Mouse (Mus musculus): ENCODE measurements around the gene Krtap31-2. TPM values are rescaled to one million over a fixed set of nuclear protein-coding genes. Genes with fewer than 3 reads are reported as not detected.

Gene Krtap31-2
- polyA plus RNA-seq, 1 experiment, result not detected

GRCm38 (mm10) chr11:99965961-99966360 lies 29.9 kb downstream of the Krtap31-2 start:
- Histone ChIP-seq H3K4me3 (ENCODE audit: low read depth, low read length) (no peak overlapping the region), H3K36me3 (ENCODE audit: control insufficient read depth, insufficient read depth, low read length, poor library complexity, severe bottlenecking) (no peaks in the 10 kb centered on the region), H3K4me1 (ENCODE audit: control insufficient read depth, insufficient read depth, low read length) (no peaks in the 10 kb centered on the region), H3K27ac (ENCODE audit: insufficient read depth, low read length) (no peak overlapping the region), H3K9ac (ENCODE audit: low read depth, poor library complexity, severe bottlenecking) (no peak overlapping the region), H3K27me3 (ENCODE audit: control insufficient read depth, insufficient read depth, low read length, poor library complexity, severe bottlenecking) (no peaks in the 10 kb centered on the region), H3K9me3 (replicated peaks; ENCODE audit: control insufficient read depth, insufficient read depth, low read length, poor library complexity, severe bottlenecking) (no peaks in the 10 kb centered on the region)
- TF ChIP-seq POLR2A (IDR thresholded peaks at IDR 0.05; ENCODE audit: insufficient read depth, low read length) (no peak), CTCF (IDR thresholded peaks at IDR 0.05; ENCODE audit: low read depth, low read length) (no peak), EP300 (IDR thresholded peaks at IDR 0.05; ENCODE audit: insufficient read depth, low read depth, low read length) (no peak)

GRCm38 (mm10) chr11:99978953-99979352 lies 42.9 kb downstream of the Krtap31-2 start, which contains the start of gene Krtap29-1:
Krtap29-1 (minus strand) TSS chr11:99979053.
- TF ChIP-seq CTCF (IDR thresholded peaks at IDR 0.05; ENCODE audit: low read depth, low read length) (no peak), POLR2A (IDR thresholded peaks at IDR 0.05; ENCODE audit: insufficient read depth, low read length) (no peak), EP300 (IDR thresholded peaks at IDR 0.05; ENCODE audit: insufficient read depth, low read depth, low read length) (no peak)
- no peaks in the 10 kb centered on the region for H3K36me3 ChIP-seq (ENCODE audit: control insufficient read depth, insufficient read depth, low read length, poor library complexity, severe bottlenecking)
- H3K4me3 ChIP-seq (ENCODE audit: low read depth, low read length), result no peak within 1 kb of the TSS
- no peak within 1 kb of the TSS for H3K27ac ChIP-seq (ENCODE audit: insufficient read depth, low read length)
- H3K9ac ChIP-seq (ENCODE audit: low read depth, poor library complexity, severe bottlenecking), result no peak within 1 kb of the TSS
- H3K4me1 ChIP-seq (ENCODE audit: control insufficient read depth, insufficient read depth, low read length), result no peaks in the 10 kb centered on the region
- H3K27me3 ChIP-seq (ENCODE audit: control insufficient read depth, insufficient read depth, low read length, poor library complexity, severe bottlenecking), result no peaks in the 10 kb centered on the region; the same call in 1 of the 2 replicates
- H3K9me3 ChIP-seq (replicated peaks; ENCODE audit: control insufficient read depth, insufficient read depth, low read length, poor library complexity, severe bottlenecking), result no peaks in the 10 kb centered on the region

DNA sequence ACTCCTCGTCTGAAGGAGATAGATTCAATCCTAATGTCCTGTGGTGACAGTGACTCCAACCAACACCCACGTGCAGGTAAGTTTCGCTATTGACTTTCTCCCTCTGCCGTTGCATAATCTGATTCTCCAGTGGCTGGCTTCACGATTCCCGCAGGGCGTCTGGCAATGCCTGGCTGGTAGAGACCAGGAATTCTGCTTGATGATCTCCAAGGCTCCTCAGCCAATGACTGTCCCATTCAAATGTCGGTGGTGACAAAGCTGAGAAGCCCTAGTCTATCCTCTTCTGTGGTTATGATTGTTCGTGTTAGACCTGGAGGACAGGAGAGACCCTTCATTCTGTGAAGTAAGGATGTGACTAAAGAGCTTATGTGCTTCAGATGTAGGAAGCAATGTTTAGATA lies 46.6 kb downstream of the Krtap31-2 start:
- H3K36me3 ChIP-seq (ENCODE audit: control insufficient read depth, insufficient read depth, low read length, poor library complexity, severe bottlenecking), result no peaks in the 10 kb centered on the region
- no peak for TF ChIP-seq EP300 (IDR thresholded peaks at IDR 0.05; ENCODE audit: insufficient read depth, low read depth, low read length)
- no peak for TF ChIP-seq POLR2A (IDR thresholded peaks at IDR 0.05; ENCODE audit: insufficient read depth, low read length)
- TF ChIP-seq CTCF (IDR thresholded peaks at IDR 0.05; ENCODE audit: low read depth, low read length), result no peak
- no peaks in the 10 kb centered on the region; the same call in 1 of the 2 replicates for H3K27me3 ChIP-seq (ENCODE audit: control insufficient read depth, insufficient read depth, low read length, poor library complexity, severe bottlenecking)
- H3K9ac ChIP-seq (ENCODE audit: low read depth, poor library complexity, severe bottlenecking), result no peak overlapping the region
- H3K4me1 ChIP-seq (ENCODE audit: control insufficient read depth, insufficient read depth, low read length), result no peaks in the 10 kb centered on the region
- no peak overlapping the region for H3K4me3 ChIP-seq (ENCODE audit: low read depth, low read length)
- no peak overlapping the region for H3K27ac ChIP-seq (ENCODE audit: insufficient read depth, low read length)
- no peaks in the 10 kb centered on the region for H3K9me3 ChIP-seq (replicated peaks; ENCODE audit: control insufficient read depth, insufficient read depth, low read length, poor library complexity, severe bottlenecking)

DNA sequence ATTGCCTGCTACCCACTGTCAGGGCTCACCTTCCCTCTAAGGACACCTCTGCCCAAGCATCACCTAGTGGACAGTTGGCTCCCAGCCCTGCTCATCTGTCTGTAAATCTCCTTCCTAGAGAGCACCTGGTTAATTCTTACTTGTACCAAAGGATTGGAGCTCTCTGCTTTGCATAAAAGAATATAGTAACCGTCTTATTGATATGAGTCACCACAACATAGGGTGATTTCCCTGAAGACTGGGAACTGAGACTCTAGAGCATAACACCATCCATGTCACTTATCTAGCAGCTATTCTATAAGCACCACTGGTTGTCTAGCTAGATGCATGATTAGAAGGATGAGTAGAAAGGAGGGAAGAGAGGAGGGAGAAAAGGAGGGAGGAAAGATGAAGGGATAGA lies 47.4 kb downstream of the Krtap31-2 start:
- Histone ChIP-seq H3K9ac (ENCODE audit: low read depth, poor library complexity, severe bottlenecking) (no peak overlapping the region), H3K9me3 (replicated peaks; ENCODE audit: control insufficient read depth, insufficient read depth, low read length, poor library complexity, severe bottlenecking) (no peaks in the 10 kb centered on the region), H3K27me3 (ENCODE audit: control insufficient read depth, insufficient read depth, low read length, poor library complexity, severe bottlenecking) (no peaks in the 10 kb centered on the region; the same call in 1 of the 2 replicates), H3K4me3 (ENCODE audit: low read depth, low read length) (no peak overlapping the region), H3K27ac (ENCODE audit: insufficient read depth, low read length) (no peak overlapping the region), H3K4me1 (ENCODE audit: control insufficient read depth, insufficient read depth, low read length) (no peaks in the 10 kb centered on the region), H3K36me3 (ENCODE audit: control insufficient read depth, insufficient read depth, low read length, poor library complexity, severe bottlenecking) (no peaks in the 10 kb centered on the region)
- TF ChIP-seq CTCF (IDR thresholded peaks at IDR 0.05; ENCODE audit: low read depth, low read length), result no peak
- no peak for TF ChIP-seq POLR2A (IDR thresholded peaks at IDR 0.05; ENCODE audit: insufficient read depth, low read length)
- TF ChIP-seq EP300 (IDR thresholded peaks at IDR 0.05; ENCODE audit: insufficient read depth, low read depth, low read length), result no peak

GRCm38 (mm10) chr11:99985291-99986092 lies 49.4 kb downstream of the Krtap31-2 start:
- no peaks in the 10 kb centered on the region for H3K36me3 ChIP-seq (ENCODE audit: control insufficient read depth, insufficient read depth, low read length, poor library complexity, severe bottlenecking)

GRCm38 (mm10) chr11:99986180-99986647 lies 50.1 kb downstream of the Krtap31-2 start, which contains the start of gene Krtap16-1:
Krtap16-1 (minus strand) TSS chr11:99986597.
- H3K27ac ChIP-seq (ENCODE audit: insufficient read depth, low read length), result no peak within 1 kb of the TSS
- no peak within 1 kb of the TSS for H3K4me3 ChIP-seq (ENCODE audit: low read depth, low read length)
- H3K36me3 ChIP-seq (ENCODE audit: control insufficient read depth, insufficient read depth, low read length, poor library complexity, severe bottlenecking), result no peaks in the 10 kb centered on the region
- H3K9me3 ChIP-seq (replicated peaks; ENCODE audit: control insufficient read depth, insufficient read depth, low read length, poor library complexity, severe bottlenecking), result no peaks in the 10 kb centered on the region
- H3K27me3 ChIP-seq (ENCODE audit: control insufficient read depth, insufficient read depth, low read length, poor library complexity, severe bottlenecking), result no peaks in the 10 kb centered on the region; the same call in 1 of the 2 replicates
- no peak within 1 kb of the TSS for H3K9ac ChIP-seq (ENCODE audit: low read depth, poor library complexity, severe bottlenecking)
- H3K4me1 ChIP-seq (ENCODE audit: control insufficient read depth, insufficient read depth, low read length), result no peaks in the 10 kb centered on the region
- TF ChIP-seq EP300 (IDR thresholded peaks at IDR 0.05; ENCODE audit: insufficient read depth, low read depth, low read length) (no peak), POLR2A (IDR thresholded peaks at IDR 0.05; ENCODE audit: insufficient read depth, low read length) (no peak), CTCF (IDR thresholded peaks at IDR 0.05; ENCODE audit: low read depth, low read length) (no peak)

More at GRCm38 (mm10) chr11:99985291-99986092, 49.4 kb downstream of the Krtap31-2 start:
- no peak overlapping the region for H3K27ac ChIP-seq (ENCODE audit: insufficient read depth, low read length)
- no peak for TF ChIP-seq CTCF (IDR thresholded peaks at IDR 0.05; ENCODE audit: low read depth, low read length)
- TF ChIP-seq EP300 (IDR thresholded peaks at IDR 0.05; ENCODE audit: insufficient read depth, low read depth, low read length), result no peak
- H3K9ac ChIP-seq (ENCODE audit: low read depth, poor library complexity, severe bottlenecking), result no peak overlapping the region
- H3K27me3 ChIP-seq (ENCODE audit: control insufficient read depth, insufficient read depth, low read length, poor library complexity, severe bottlenecking), result no peaks in the 10 kb centered on the region; the same call in 1 of the 2 replicates
- no peaks in the 10 kb centered on the region for H3K9me3 ChIP-seq (replicated peaks; ENCODE audit: control insufficient read depth, insufficient read depth, low read length, poor library complexity, severe bottlenecking)
- no peak overlapping the region for H3K4me3 ChIP-seq (ENCODE audit: low read depth, low read length)
- no peaks in the 10 kb centered on the region for H3K4me1 ChIP-seq (ENCODE audit: control insufficient read depth, insufficient read depth, low read length)

Other genes starting within 250 kb of the Krtap31-2 start
- gene Gm14190, start 245.6 kb upstream of the Krtap31-2 start, polyA plus RNA-seq (2011; ENCODE audit: insufficient read depth, insufficient read length, low read depth, missing spikeins), result not detected in 2 replicates
- gene Gm14180, start 202.0 kb upstream of the Krtap31-2 start, polyA plus RNA-seq (2011; ENCODE audit: insufficient read depth, insufficient read length, low read depth, missing spikeins), result not detected in 2 replicates
- gene Gm11595, start 163.4 kb upstream of the Krtap31-2 start, polyA plus RNA-seq (2011; ENCODE audit: insufficient read depth, insufficient read length, low read depth, missing spikeins), result not detected in 2 replicates
- gene Krtap4-8, start 155.6 kb upstream of the Krtap31-2 start, polyA plus RNA-seq (2011; ENCODE audit: insufficient read depth, insufficient read length, low read depth, missing spikeins), result not detected in 2 replicates
- gene Krtap4-9, start 151.1 kb upstream of the Krtap31-2 start, polyA plus RNA-seq (2011; ENCODE audit: insufficient read depth, insufficient read length, low read depth, missing spikeins), result not detected in 2 replicates
- not detected in 2 replicates for gene Gm11596, start 142.8 kb upstream of the Krtap31-2 start, polyA plus RNA-seq (2011; ENCODE audit: insufficient read depth, insufficient read length, low read depth, missing spikeins)
- not detected in 2 replicates for gene Gm11569, start 137.4 kb upstream of the Krtap31-2 start, polyA plus RNA-seq (2011; ENCODE audit: insufficient read depth, insufficient read length, low read depth, missing spikeins)
- gene Gm11554, start 131.8 kb upstream of the Krtap31-2 start, polyA plus RNA-seq (2011; ENCODE audit: insufficient read depth, insufficient read length, low read depth, missing spikeins), result not detected in 2 replicates
- gene Krtap4-13, start 126.4 kb upstream of the Krtap31-2 start, polyA plus RNA-seq (2011; ENCODE audit: insufficient read depth, insufficient read length, low read depth, missing spikeins), result not detected in 2 replicates
- gene Gm11564, start 120.6 kb upstream of the Krtap31-2 start, polyA plus RNA-seq (2011; ENCODE audit: insufficient read depth, insufficient read length, low read depth, missing spikeins), result not detected in 2 replicates
- not detected in 2 replicates for gene 2300003K06Rik, start 98.2 kb upstream of the Krtap31-2 start, polyA plus RNA-seq (2011; ENCODE audit: insufficient read depth, insufficient read length, low read depth, missing spikeins)
- not detected in 2 replicates for gene Krtap4-16, start 84.7 kb upstream of the Krtap31-2 start, polyA plus RNA-seq (2011; ENCODE audit: insufficient read depth, insufficient read length, low read depth, missing spikeins)
- gene Gm11568, start 78.4 kb upstream of the Krtap31-2 start, polyA plus RNA-seq (2011; ENCODE audit: insufficient read depth, insufficient read length, low read depth, missing spikeins), result not detected in 2 replicates
- not detected in 2 replicates for gene Gm11559, start 71.8 kb upstream of the Krtap31-2 start, polyA plus RNA-seq (2011; ENCODE audit: insufficient read depth, insufficient read length, low read depth, missing spikeins)
- not detected in 2 replicates for gene Krtap9-1, start 62.9 kb upstream of the Krtap31-2 start, polyA plus RNA-seq (2011; ENCODE audit: insufficient read depth, insufficient read length, low read depth, missing spikeins)
- not detected in 2 replicates for gene Gm11567, start 57.1 kb upstream of the Krtap31-2 start, polyA plus RNA-seq (2011; ENCODE audit: insufficient read depth, insufficient read length, low read depth, missing spikeins)
- gene Krtap31-1, start 28.4 kb upstream of the Krtap31-2 start, polyA plus RNA-seq (2011; ENCODE audit: insufficient read depth, insufficient read length, low read depth, missing spikeins), result not detected in 2 replicates
- gene Gm11565, start 21.5 kb upstream of the Krtap31-2 start, polyA plus RNA-seq (2011; ENCODE audit: insufficient read depth, insufficient read length, low read depth, missing spikeins), result not detected in 2 replicates
- gene Krtap9-5, start 12.2 kb downstream of the Krtap31-2 start, polyA plus RNA-seq (2011; ENCODE audit: insufficient read depth, insufficient read length, low read depth, missing spikeins), result not detected in 2 replicates
- gene Krtap29-1, start 42.8 kb downstream of the Krtap31-2 start, polyA plus RNA-seq (2011; ENCODE audit: insufficient read depth, insufficient read length, low read depth, missing spikeins), result not detected in 2 replicates
- not detected in 2 replicates for gene Krtap16-1, start 50.3 kb downstream of the Krtap31-2 start, polyA plus RNA-seq (2011; ENCODE audit: insufficient read depth, insufficient read length, low read depth, missing spikeins)
- gene Krtap17-1, start 57.7 kb downstream of the Krtap31-2 start, polyA plus RNA-seq (2011; ENCODE audit: insufficient read depth, insufficient read length, low read depth, missing spikeins), result not detected in 2 replicates
- gene Krt33a, start 79.9 kb downstream of the Krtap31-2 start, polyA plus RNA-seq (2011; ENCODE audit: insufficient read depth, insufficient read length, low read depth, missing spikeins), result not detected in 2 replicates
- gene Krt33b, start 93.6 kb downstream of the Krtap31-2 start, polyA plus RNA-seq (2011; ENCODE audit: insufficient read depth, insufficient read length, low read depth, missing spikeins), result not detected in 2 replicates
- not detected in 2 replicates for gene Krt34, start 105.3 kb downstream of the Krtap31-2 start, polyA plus RNA-seq (2011; ENCODE audit: insufficient read depth, insufficient read length, low read depth, missing spikeins)
- not detected in 2 replicates for gene Krt31, start 114.3 kb downstream of the Krtap31-2 start, polyA plus RNA-seq (2011; ENCODE audit: insufficient read depth, insufficient read length, low read depth, missing spikeins)
- gene Krt32, start 151.9 kb downstream of the Krtap31-2 start, polyA plus RNA-seq (2011; ENCODE audit: insufficient read depth, insufficient read length, low read depth, missing spikeins), result not detected in 2 replicates
- not detected in 2 replicates for gene Krt35, start 159.9 kb downstream of the Krtap31-2 start, polyA plus RNA-seq (2011; ENCODE audit: insufficient read depth, insufficient read length, low read depth, missing spikeins)
- gene Krt36, start 169.3 kb downstream of the Krtap31-2 start, polyA plus RNA-seq (2011; ENCODE audit: insufficient read depth, insufficient read length, low read depth, missing spikeins), result not detected in 2 replicates
- not detected in 2 replicates for gene Krt13, start 185.3 kb downstream of the Krtap31-2 start, polyA plus RNA-seq (2011; ENCODE audit: insufficient read depth, insufficient read length, low read depth, missing spikeins)
- 0.37 and 0.41 TPM in 2 replicates for gene Krt15, start 199.6 kb downstream of the Krtap31-2 start, polyA plus RNA-seq (2011; ENCODE audit: insufficient read depth, insufficient read length, low read depth, missing spikeins)
- 83.7 and 93.1 TPM in 2 replicates for gene Krt19, start 212.4 kb downstream of the Krtap31-2 start, polyA plus RNA-seq (2011; ENCODE audit: insufficient read depth, insufficient read length, low read depth, missing spikeins)

Data from ES-Bruce4 (cell line).